Mouse (Mus musculus): Measurements from ENCODE around the gene Btbd11. TPM values are rescaled to one million over a fixed set of nuclear protein-coding genes. Genes with fewer than 3 reads are reported as not detected.
A peak's percentile ranks its signal among the peaks of the same experiment; 100 is the strongest.

The Btbd11 gene
- polyA plus RNA-seq, 1 experiment: 38.7 TPM

DNA sequence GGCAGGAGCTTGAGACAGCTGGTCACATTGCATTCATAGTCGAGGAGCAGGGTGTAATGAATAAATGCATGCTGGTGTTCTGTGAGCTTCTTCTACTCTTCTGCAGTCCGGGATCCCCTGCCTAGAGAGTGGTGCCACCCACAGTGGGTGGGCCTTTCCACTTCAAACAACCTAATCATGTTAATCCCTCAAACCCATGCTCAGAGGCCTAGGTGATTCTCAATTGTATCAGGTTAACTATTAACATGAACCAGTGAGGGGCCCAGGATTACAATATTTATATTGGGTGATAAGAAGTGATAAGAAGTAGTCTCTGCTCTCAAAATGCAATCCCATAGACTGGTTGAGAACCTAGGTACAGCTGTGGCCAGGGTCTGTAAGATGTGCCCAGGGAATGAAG, 39.1 kb downstream of the Btbd11 start:
- H3K27me3 ChIP-seq (ENCODE audit: control insufficient read depth, insufficient read depth, low read length): no peaks in the 10 kb centered on the region
- no peak overlapping the region for H3K27ac ChIP-seq (ENCODE audit: insufficient read depth, low read length)
- H3K4me3 ChIP-seq (replicated peaks; ENCODE audit: insufficient read depth, low read depth, low read length): no peak overlapping the region
- TF ChIP-seq CTCF (IDR thresholded peaks at IDR 0.05; ENCODE audit: borderline replicate concordance, insufficient read depth, low read depth, low read length) (no peak), POLR2A (IDR thresholded peaks at IDR 0.05; ENCODE audit: borderline replicate concordance, insufficient read depth, low read length) (no peak)
- no peaks in the 10 kb centered on the region for H3K4me1 ChIP-seq (ENCODE audit: control insufficient read depth, insufficient read depth, low read length)
- WGBS: 85% methylated on average over 2 of the region's 2 CpGs
- no peak for DNase-seq

DNA sequence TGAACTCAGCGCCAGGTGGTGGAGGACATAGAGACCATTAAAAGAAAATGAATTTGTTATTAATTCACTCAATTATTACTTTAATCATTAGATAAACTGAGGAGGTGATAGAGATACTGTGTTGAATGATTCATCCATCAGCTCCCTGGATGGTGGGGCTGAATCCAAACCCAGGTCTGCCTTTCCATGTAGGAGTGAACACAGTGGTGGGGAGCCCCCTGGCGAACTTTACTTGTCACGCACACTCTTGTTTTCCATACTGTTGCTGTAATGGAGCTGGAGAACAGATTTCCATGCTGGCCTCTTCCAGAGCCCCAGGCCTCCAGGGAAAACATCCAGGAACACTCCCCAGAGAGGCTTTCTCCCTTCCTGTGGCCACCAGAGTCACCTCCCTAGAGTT, 50.6 kb downstream of the Btbd11 start:
- Histone ChIP-seq H3K27me3 (ENCODE audit: control insufficient read depth, insufficient read depth, low read length) (no peaks in the 10 kb centered on the region), H3K4me1 (ENCODE audit: control insufficient read depth, insufficient read depth, low read length) (no peaks in the 10 kb centered on the region), H3K4me3 (replicated peaks; ENCODE audit: insufficient read depth, low read depth, low read length) (no peak overlapping the region), H3K27ac (ENCODE audit: insufficient read depth, low read length) (no peak overlapping the region)
- WGBS: 86% methylated on average over 3 of the region's 3 CpGs
- no peak for TF ChIP-seq POLR2A (IDR thresholded peaks at IDR 0.05; ENCODE audit: borderline replicate concordance, insufficient read depth, low read length)
- no peak for TF ChIP-seq CTCF (IDR thresholded peaks at IDR 0.05; ENCODE audit: borderline replicate concordance, insufficient read depth, low read depth, low read length)
- DNase-seq: no peak

DNA sequence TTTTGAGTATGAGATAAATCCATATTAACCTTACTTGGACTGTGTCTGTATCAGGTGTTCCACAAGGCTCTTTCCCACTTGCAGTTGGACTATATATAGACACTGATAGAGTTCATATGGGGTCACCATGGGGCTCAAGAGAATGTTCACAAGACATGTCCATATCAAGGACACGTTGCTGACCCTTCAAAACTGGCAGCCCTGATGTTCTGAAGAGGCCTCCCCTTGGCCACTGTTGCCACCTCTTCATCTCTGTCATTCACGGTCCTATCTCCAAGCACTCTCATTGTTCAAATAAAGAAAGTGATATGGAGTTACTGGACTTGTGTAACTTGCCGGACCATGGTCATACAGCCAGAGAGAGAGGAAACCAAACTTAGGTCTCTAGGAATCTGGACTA, 56.8 kb downstream of the Btbd11 start:
- DNase-seq: no peak
- H3K27me3 ChIP-seq (ENCODE audit: control insufficient read depth, insufficient read depth, low read length): no peaks in the 10 kb centered on the region; the same call in 1 of the 2 replicates
- TF ChIP-seq CTCF (IDR thresholded peaks at IDR 0.05; ENCODE audit: borderline replicate concordance, insufficient read depth, low read depth, low read length) (no peak), POLR2A (IDR thresholded peaks at IDR 0.05; ENCODE audit: borderline replicate concordance, insufficient read depth, low read length) (no peak)
- H3K4me1 ChIP-seq (ENCODE audit: control insufficient read depth, insufficient read depth, low read length): no peaks in the 10 kb centered on the region; the same call in 1 of the 2 replicates
- H3K27ac ChIP-seq (ENCODE audit: insufficient read depth, low read length): no peak overlapping the region
- 97% methylated on average over 3 of the region's 3 CpGs for WGBS
- H3K4me3 ChIP-seq (replicated peaks; ENCODE audit: insufficient read depth, low read depth, low read length): no peak overlapping the region

DNA sequence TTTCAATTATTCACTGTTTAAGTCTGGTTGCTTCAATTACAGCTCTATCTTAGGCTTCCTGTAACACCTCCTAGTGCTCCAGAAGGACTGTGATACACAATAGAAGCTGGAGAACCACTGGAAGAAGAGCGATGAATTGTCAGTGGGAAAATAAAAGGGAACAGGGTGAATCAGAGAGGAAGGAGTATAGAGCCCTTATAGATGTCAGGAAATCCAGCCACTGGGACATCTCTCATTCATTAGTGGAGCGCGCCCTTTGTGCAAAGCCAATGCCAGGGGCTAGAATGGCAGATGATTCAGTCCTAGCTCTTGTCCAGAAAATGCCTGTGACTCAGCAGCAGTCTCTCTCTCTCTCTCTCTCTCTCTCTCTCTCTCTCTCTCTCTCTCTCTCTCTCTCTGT, 59.3 kb downstream of the Btbd11 start:
- no peak overlapping the region for H3K4me3 ChIP-seq (replicated peaks; ENCODE audit: insufficient read depth, low read depth, low read length)
- H3K27me3 ChIP-seq (ENCODE audit: control insufficient read depth, insufficient read depth, low read length): no peaks in the 10 kb centered on the region; the same call in 1 of the 2 replicates
- DNase-seq: no peak
- TF ChIP-seq CTCF (IDR thresholded peaks at IDR 0.05; ENCODE audit: borderline replicate concordance, insufficient read depth, low read depth, low read length) (no peak), POLR2A (IDR thresholded peaks at IDR 0.05; ENCODE audit: borderline replicate concordance, insufficient read depth, low read length) (no peak)
- WGBS: 90% methylated on average over 3 of the region's 3 CpGs
- no peak overlapping the region for H3K27ac ChIP-seq (ENCODE audit: insufficient read depth, low read length)
- H3K4me1 ChIP-seq (ENCODE audit: control insufficient read depth, insufficient read depth, low read length): no peaks in the 10 kb centered on the region; the same call in 1 of the 2 replicates

DNA sequence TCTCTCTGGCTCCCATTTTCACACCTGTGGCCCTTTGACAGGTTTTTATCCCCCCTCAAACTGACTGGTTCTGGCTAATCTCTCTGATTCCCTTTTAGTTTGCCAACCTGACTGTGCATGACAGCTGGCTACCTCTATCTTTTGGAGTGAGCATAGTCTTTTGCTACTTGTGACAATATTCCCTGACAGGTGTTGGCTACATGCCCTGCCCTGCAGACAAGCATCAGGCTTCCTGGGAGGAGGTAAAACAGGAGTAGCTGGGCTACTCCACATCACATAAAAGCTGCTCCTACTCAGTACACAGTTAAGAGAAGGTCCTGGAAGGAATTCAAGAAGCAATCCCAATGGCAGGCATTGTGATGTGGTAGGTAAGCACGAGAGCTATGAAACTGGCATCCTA, 60.1 kb downstream of the Btbd11 start:
- Histone ChIP-seq H3K4me1 (ENCODE audit: control insufficient read depth, insufficient read depth, low read length) (no peaks in the 10 kb centered on the region; the same call in 1 of the 2 replicates), H3K27me3 (ENCODE audit: control insufficient read depth, insufficient read depth, low read length) (no peaks in the 10 kb centered on the region; the same call in 1 of the 2 replicates), H3K27ac (ENCODE audit: insufficient read depth, low read length) (no peak overlapping the region), H3K4me3 (replicated peaks; ENCODE audit: insufficient read depth, low read depth, low read length) (no peak overlapping the region)
- TF ChIP-seq CTCF (IDR thresholded peaks at IDR 0.05; ENCODE audit: borderline replicate concordance, insufficient read depth, low read depth, low read length) (no peak), POLR2A (IDR thresholded peaks at IDR 0.05; ENCODE audit: borderline replicate concordance, insufficient read depth, low read length) (no peak)
- 58% methylated on average over 1 of the region's 1 CpGs for WGBS
- peak in 1 of 2 experiments; percentile 6 for DNase-seq

DNA sequence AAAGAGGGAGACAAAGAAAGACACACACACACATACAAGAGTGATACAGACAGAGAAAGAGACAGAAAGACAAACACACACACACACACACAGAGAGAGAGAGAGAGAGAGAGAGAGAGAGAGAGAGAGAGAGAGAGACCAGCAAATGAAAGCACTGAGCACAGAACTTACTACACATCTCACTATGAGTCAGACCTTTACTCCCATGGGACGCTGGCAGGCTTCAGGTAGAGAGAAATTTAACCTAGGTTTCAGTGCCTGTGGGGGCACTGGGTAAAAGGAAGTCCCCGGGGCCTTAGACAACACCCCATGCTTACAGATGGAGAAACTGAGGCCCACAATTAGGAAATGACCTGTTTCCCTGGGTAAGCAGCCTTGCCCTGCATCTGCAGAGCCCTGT, 61.3 kb downstream of the Btbd11 start:
- H3K27ac ChIP-seq (ENCODE audit: insufficient read depth, low read length): no peak overlapping the region

DNA sequence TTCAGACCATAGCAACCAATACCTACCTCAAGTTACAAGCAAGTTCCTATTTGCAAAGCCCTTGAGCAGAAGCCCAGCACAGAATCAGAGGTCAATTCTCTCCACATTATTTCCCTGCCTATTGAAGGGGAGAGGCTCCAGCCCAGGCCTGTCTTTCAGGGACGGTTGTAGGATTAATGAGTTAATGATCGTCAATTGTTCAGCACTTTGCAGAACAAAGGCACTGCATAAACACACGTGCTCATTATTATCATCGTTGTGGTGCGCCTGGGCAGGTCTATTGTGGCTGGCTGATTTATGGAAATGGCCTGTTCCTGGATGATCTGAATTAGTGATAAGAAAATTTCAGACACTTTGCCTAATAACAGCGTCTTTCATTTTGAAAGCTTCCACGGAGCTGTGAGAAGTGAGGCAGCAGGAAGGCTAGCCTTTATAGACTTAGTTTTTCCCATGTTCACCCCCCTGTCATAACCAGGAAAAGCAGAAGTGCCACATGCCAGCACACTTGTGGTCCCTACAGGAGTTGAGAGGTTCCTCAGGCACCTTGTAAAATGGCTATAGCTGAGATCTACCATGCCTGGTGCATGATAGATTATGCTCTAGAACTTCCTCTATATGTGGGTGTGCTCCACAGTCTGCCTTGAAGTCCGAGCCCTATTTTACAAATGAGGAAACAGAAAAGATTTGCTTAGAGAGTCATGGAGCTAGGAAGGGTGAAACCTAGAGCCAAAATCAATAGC, 65.2 kb downstream of the Btbd11 start:
- WGBS: 79% methylated on average over 8 of the region's 8 CpGs

More for the DNA sequence above, 61.3 kb downstream of the Btbd11 start:
- no peaks in the 10 kb centered on the region; the same call in 1 of the 2 replicates for H3K27me3 ChIP-seq (ENCODE audit: control insufficient read depth, insufficient read depth, low read length)
- TF ChIP-seq CTCF (IDR thresholded peaks at IDR 0.05; ENCODE audit: borderline replicate concordance, insufficient read depth, low read depth, low read length): no peak
- TF ChIP-seq POLR2A (IDR thresholded peaks at IDR 0.05; ENCODE audit: borderline replicate concordance, insufficient read depth, low read length): no peak
- WGBS: 86% methylated on average over 2 of the region's 2 CpGs
- no peaks in the 10 kb centered on the region; the same call in 1 of the 2 replicates for H3K4me1 ChIP-seq (ENCODE audit: control insufficient read depth, insufficient read depth, low read length)
- no peak for DNase-seq
- no peak overlapping the region for H3K4me3 ChIP-seq (replicated peaks; ENCODE audit: insufficient read depth, low read depth, low read length)

DNA sequence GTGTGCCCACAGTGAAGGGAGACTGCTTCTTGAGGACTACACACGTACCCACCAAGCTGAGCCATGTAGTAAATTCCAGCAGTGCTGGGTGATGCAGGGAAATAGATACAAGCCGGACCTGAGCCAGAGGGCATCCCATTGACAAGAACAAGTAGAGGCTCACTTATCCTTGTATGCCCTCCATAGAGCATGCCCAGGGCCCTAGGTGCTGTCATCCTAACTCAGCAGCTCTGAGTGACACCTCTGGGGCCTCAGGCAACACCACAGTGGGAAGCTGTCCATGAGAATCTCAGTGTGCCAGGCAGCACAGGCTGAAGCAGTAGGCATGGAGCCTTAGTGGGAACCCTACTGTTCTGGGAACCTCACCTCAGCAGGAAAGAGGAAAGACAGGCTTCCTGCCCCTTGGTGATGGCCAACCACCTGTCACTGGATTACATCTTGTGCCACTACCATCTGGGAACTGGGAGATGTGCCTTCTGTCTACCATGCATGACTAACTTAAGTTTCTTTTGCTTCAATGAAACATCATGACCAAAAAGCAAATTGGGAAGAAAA, 66.7 kb downstream of the Btbd11 start:
- Histone ChIP-seq H3K27ac (ENCODE audit: insufficient read depth, low read length) (no peak overlapping the region), H3K4me1 (ENCODE audit: control insufficient read depth, insufficient read depth, low read length) (no peaks in the 10 kb centered on the region), H3K4me3 (replicated peaks; ENCODE audit: insufficient read depth, low read depth, low read length) (no peak overlapping the region), H3K27me3 (ENCODE audit: control insufficient read depth, insufficient read depth, low read length) (no peaks in the 10 kb centered on the region)
- no peak for TF ChIP-seq CTCF (IDR thresholded peaks at IDR 0.05; ENCODE audit: borderline replicate concordance, insufficient read depth, low read depth, low read length)
- DNase-seq: no peak
- WGBS: 81% methylated on average over 2 of the region's 2 CpGs

More for the DNA sequence above, 65.2 kb downstream of the Btbd11 start:
- DNase-seq: no peak
- no peak overlapping the region for H3K27ac ChIP-seq (ENCODE audit: insufficient read depth, low read length)
- TF ChIP-seq CTCF (IDR thresholded peaks at IDR 0.05; ENCODE audit: borderline replicate concordance, insufficient read depth, low read depth, low read length) (no peak), POLR2A (IDR thresholded peaks at IDR 0.05; ENCODE audit: borderline replicate concordance, insufficient read depth, low read length) (no peak)
- no peaks in the 10 kb centered on the region for H3K27me3 ChIP-seq (ENCODE audit: control insufficient read depth, insufficient read depth, low read length)
- no peak overlapping the region for H3K4me3 ChIP-seq (replicated peaks; ENCODE audit: insufficient read depth, low read depth, low read length)
- H3K4me1 ChIP-seq (ENCODE audit: control insufficient read depth, insufficient read depth, low read length): no peaks in the 10 kb centered on the region; the same call in 1 of the 2 replicates

Measured in cerebellum, adult 2 months (tissue).